Mouse (Mus musculus): ENCODE measurements around the gene Sdad1.

- TF ChIP-seq CTCF (IDR thresholded peaks at IDR 0.05; ENCODE audit: low read depth) (no peak), EP300 (IDR thresholded peaks at IDR 0.05; ENCODE audit: low read depth) (no peak)
These were observed 15.8 kb downstream of the Sdad1 start for GRCm38 (mm10) chr5:92294525-92294924.
